Mouse (Mus musculus): ENCODE data around the gene Prkce.

Prkce gene

DNA sequence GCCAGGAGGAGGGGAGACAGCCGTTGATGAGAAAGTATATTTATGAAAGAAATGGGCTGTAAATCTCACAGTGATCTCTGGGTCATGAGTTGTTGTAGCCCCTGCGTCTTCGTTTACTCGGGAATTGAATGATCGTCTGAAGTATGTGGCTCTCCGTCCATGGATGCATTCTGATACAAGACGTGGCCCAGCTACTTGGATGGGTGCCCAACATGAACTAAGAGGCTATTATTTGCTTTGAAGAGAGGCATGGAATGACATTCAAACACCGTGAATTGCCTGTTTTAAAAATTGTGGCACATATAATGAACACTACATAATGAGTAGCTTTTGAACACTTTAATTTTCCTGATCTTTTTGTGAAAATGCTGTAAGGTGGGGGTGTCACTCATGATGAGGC is 93.5 kb downstream of the Prkce start:
- ATAC-seq (ENCODE audit: low TSS enrichment): no peak

DNA sequence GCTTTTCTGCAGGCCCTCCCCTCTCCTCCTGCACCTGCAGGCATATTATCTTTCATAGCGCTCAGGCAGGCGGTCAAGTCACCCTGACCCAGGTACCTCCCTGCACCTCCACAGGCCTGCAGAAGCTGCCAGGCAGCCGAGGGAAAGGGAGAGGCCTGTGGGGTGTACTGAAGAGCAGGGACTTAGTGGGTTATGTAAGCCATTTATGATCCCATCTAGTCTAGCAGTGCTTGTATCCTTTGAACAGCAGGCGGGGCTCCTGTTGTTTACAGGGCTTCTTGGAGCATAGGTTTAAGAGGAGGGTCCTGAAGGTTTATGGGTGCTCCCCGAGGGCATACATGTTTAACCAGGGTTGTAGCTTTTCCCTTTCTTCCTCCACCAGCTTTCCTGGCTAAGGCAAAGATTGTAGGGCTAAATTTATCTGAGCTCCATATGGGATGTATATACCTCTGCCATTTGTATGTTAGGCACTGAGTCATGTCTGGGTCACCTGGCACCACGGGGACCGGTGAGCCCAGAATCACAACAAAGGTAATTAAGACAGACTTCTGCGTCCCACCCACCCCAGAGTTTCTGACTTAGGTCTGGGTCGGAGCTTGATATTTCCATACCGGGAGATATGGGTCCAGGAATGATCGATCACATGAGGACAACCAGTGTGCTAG is 96.5 kb downstream of the Prkce start:
- 0 out of 2 replicates have a peak, but pooled peaks have one; percentile 31 for ATAC-seq (ENCODE audit: low TSS enrichment)

DNA sequence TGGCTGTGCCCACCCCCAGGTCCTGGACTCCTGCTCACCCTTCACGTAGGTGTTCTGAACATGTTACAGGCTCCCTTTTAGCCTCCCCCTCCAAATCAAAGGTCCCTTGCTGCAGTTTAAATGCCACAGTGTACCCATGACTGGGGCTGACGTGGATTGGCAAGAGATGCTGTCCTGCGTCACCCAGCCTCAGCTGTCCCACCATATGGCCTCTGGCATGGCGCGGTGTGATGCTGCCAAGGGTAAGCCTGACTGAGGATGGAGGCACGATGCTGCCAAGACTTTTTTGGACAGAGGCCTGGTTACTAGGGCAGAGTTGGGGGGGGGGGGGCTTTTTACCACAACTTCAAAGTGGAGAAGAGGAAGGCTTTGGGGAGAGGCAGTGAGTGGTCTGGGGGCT is 98.5 kb downstream of the Prkce start:
- peak; percentile 67 for ATAC-seq (ENCODE audit: low TSS enrichment)

- ATAC-seq (ENCODE audit: low TSS enrichment): no peak
These were observed 99.7 kb downstream of the Prkce start for GRCm38 (mm10) chr17:86267126-86267760.

DNA sequence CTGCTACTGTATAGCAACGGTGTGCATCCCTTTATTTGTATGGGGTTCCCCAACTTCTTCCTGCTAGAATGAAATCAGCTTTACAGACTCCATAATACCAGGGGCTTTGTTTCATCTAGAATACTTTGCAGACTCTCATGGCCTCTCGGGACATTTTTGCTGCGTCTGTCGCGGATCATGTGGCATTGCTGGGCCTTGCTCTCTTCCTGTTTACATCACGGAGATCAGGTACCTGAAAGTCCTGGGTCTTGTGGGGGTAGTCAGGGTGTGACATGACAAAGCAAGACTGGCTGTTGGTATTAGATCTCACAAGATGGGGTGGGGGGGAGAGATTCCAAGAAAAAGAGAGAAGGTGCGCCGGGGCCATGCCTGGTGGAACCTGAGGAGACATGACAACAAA is 102.1 kb downstream of the Prkce start:
- ATAC-seq (ENCODE audit: low TSS enrichment): no peak

- no peak for ATAC-seq (ENCODE audit: low TSS enrichment)
These were observed 102.9 kb downstream of the Prkce start for GRCm38 (mm10) chr17:86270523-86270922.

DNA sequence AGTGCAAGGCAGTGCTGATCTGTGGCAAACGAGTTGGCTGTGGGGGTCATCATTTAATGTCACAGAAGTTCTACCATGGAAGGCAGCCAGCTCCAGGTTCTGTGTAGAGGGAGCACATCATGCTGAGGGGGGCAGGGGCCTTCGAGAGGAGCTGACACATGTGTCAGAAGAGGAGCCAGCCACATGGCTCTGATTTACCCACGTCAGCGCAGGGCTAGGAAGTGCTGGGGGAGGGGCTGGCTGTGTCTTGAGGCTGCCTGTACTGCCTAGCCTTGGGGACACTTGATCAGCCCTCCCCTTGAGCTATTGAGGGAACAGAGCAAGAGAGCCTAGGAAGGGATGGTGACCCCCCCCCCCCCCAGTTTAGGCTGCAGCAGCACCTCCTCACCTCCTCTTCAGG is 103.7 kb downstream of the Prkce start:
- ATAC-seq (ENCODE audit: low TSS enrichment): no peak

DNA sequence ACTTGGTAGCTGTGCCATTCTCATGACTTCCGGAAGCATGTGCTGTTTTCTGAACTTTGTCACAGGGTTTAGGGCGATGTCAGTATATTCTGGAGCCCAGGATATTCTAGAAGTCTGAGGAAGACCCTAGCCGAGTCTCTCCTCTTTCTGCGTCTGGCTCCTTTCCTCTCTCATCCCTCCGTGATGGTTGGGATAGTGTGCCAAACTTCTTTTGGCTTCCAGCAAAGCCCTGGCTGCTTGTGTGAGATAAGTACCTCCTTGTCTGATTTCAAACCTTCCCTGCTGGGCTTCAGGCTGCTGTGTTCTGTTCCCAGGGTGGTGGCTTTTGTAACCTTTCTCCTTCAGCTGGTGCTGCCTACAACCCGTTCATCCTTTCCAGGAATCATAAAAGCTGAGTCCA is 105.4 kb downstream of the Prkce start:
- no peak for ATAC-seq (ENCODE audit: low TSS enrichment)

- no peak for ATAC-seq (ENCODE audit: low TSS enrichment)
These were observed 106.2 kb downstream of the Prkce start for GRCm38 (mm10) chr17:86273566-86274349.

GRCm38 (mm10) chr17:86274350-86274744 is 106.8 kb downstream of the Prkce start:
- no peak for ATAC-seq (ENCODE audit: low TSS enrichment)

DNA sequence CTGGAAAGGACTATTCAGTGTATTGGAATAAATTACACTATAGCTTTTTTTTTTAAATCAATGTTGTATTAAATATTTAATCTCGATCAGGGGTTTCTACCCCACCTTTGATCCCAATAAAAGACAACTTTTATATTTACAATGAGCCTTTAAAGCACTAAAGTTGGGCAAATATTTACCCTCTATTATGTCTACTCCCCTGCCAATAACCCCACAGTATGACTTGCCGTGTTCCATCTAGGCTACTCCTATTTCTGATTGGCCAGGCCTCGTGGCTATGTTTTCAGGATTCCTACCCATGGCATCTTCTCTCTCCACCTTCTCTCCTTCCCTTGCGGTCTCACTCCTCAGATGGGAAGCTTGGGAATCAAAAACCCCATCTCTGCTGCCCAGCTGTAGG is 108.8 kb downstream of the Prkce start:
- ATAC-seq (ENCODE audit: low TSS enrichment): no peak

DNA sequence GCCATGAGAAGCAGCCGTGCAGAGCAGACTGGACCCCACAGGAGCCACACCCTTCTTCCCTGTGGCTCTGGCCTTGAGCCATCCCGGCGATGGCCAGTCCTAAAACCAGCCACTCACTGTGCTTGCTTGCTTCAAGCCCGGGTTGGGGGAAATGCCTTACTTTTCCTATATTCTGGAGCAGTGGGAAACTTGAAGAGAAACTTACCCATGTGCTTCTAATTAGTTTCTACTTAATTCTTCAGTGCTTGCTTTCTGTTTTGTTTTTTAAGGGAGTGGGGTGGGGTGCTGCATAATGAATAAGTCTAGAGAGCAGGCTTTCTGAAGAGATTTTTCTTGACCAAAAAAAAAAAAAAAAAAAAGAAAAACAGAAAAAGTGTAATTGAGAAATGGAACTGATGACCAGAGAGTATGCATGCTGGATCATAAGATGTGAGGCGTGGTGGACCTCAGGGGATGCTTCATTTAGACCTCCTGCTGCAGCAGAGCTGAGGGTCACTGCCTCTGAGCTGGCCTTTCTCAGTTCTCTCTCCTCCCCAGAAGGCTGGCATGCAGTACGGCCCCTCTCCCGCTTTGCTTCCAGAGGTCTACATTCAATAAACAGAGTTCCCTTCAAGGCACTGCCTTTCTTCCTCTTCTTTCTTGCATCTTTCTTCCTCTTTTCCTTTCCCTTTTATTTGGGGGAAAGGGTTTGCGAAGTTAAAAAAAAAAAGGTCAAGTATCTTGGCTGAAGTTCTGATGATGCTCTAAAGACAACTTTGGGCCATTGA is 109.6 kb downstream of the Prkce start:
- ATAC-seq (ENCODE audit: low TSS enrichment): no peak

DNA sequence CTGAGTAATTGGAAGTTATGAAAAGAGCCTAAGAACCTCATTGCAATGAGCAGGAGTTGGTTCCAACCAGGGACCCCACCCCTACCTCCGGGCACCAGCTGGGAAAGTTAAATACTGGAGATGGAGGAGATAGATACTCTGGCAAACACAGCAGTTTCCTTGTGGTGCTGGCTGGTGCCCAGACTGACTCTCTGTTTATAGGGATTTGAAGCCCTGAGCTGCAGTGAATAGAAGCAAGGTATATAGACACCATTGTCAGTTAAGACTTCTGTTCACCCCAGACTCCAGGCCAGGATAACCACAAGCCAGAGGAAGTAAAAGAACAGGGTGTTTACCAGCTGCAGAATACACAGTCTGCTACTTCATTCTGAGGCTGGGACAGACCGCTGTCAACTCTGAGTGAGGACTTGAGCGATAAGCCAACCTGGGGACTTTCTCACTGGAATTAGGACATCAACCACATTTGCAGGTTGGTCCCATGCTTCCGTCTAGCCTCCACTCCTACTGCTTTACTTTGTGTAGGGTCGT is 110.5 kb downstream of the Prkce start:
- ATAC-seq (ENCODE audit: low TSS enrichment): no peak

DNA sequence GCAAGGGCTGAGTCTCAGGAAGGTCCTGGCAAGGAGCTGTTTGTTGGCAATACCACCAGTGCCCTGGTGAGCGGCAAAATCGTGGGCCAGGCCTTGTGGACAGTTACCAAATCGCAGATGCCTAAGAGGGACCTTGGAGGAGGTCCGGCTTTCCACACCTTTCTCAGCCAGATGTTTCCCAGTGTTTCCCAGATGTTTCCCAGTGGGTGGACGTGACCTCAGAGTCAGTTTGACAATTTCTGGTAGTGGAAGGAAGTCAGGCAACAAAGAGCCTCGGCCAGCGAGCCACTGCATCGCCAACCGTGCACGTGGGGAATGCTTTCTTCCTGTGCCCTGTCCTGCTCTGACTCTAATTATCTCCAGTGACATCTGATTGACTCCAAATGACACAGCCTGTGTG is 112.2 kb downstream of the Prkce start:
- no peak for ATAC-seq (ENCODE audit: low TSS enrichment)

DNA sequence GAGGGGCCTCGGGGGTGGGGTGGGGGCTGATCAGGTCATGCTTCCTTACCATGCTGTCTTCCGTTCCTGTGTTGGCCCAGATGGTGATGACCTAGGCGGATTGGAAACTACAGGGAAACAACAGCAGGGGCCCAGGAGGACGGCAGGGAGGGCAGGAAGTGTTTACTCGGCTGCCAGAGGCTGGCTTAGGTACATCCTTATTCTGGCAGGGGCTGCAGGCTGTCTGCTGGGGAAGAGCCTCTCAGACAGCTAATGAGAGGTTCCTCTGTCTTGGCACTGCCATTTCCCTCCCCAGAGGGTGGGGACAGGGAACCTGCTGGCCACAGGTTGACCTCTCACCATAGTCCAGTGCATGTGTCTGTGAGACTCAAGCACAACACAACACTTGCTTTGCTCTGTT is 116.2 kb downstream of the Prkce start:
- no peak for ATAC-seq (ENCODE audit: low TSS enrichment)

DNA sequence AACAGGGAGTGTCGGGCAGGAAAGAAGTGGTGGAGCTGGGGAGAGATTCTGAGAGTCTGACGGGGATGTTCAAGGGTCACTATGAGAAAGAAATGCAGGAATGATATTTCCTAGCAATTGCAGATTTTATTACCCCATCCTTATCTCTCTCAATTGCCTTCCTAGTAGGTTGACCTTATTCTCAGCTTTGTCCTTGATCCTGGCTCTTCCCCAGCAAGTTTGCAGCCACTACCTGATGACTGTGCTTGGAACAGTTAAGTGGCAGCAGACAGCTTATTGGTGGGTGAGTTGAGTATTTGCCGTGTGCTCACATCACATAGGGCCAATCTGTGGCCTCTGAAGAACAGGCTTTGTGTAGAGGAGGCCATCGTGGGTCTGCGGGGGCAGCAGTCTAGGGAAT is 117.5 kb downstream of the Prkce start:
- ATAC-seq (ENCODE audit: low TSS enrichment): no peak

GRCm38 (mm10) chr17:86286747-86287271 is 119.2 kb downstream of the Prkce start:
- no peak for ATAC-seq (ENCODE audit: low TSS enrichment)

- ATAC-seq (ENCODE audit: low TSS enrichment): no peak
These were observed 125.1 kb downstream of the Prkce start for GRCm38 (mm10) chr17:86292711-86293110.

GRCm38 (mm10) chr17:86293247-86293744 is 125.7 kb downstream of the Prkce start:
- no peak for ATAC-seq (ENCODE audit: low TSS enrichment)

DNA sequence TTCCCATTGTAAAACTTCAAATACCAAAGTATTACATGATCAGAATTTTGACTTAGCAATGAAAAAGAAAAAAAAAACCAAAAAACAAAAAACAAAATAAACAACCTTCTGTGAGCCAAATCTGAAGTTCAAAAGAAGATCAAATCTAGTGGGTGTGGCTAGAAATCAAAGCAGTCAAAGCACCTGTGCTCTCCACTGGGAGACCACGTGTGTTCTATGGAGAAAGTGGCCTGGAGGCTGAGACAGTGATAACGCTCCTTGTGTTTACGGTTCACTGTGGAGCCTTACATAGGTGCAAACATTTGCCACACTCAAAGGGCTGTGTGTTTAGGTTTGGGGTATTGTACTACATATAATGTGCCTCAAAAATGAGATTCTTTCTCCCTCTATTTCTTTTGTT is 132.0 kb downstream of the Prkce start:
- no peak for ATAC-seq (ENCODE audit: low TSS enrichment)

GRCm38 (mm10) chr17:86300774-86301595 is 133.4 kb downstream of the Prkce start:
- ATAC-seq (ENCODE audit: low TSS enrichment): peak; percentile 86
